Mouse (Mus musculus) urinary bladder, postnatal 4 days (tissue): ENCODE results near the gene Atf3.

ENCODE experiments used
- DNase-seq, 2 experiments: peaks; one replicate each; pipeline ENCODE4 v3.0.0; 2021 to 2022; ENCODE audit warnings: low spot score in 2 of 2

The Atf3 gene

GRCm38 (mm10) chr1:191192751-191193150 is 25.1 kb downstream of the Atf3 start:
- no peak for DNase-seq

- DNase-seq: no peak
Measured at GRCm38 (mm10) chr1:191192213-191192612, 25.6 kb downstream of the Atf3 start.

DNA sequence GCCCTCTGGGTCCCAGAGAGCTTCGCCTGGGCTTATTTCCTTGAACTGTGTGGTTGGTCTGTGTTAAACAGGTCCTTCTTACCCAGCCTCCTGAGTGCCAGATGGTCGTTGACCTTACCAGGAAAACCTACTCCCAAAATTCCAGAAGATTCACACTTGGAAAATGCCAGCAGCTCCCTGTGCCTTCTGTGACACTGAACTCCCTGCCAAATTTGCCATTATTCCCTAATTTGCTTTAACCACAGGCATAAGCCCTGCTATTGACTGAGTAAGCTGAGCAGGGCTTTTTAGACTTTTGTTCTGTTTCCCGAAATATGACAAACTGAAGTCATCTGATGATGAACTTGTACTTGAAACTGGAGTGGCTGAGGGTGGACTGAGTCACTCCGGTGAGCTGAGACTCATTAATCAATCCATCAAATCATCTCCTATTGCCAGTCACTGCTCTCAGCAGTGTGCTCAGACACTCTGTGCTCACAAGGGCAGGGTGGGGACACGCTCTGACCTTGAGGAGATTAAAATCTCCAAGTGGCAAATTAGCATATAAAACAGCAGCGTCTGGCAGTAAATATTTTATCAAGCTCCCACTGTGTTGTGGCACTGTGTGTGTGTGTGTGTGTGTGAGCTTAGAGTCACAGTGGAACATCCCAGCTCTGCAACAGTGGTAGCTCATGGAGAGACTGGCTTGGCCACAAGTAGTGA is 28.0 kb downstream of the Atf3 start:
- DNase-seq: no peak

DNA sequence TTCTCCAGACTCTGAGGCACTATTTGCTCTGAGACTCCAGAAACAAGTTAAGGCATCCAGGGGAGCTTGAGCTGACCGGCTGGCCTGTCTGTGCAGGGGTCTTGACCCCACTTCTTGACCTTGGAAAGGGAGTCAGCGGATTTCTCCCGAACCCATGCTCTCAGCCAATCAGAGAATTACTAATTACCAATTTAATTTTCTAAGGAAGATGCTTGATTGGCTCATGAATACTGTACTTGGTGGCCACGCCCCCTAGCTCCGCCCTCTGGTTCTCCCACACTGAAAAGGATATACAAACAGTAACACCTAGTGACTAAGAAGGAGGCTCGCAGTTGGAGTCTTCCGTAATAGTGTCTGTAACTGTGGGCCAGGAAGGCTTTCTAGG is 31.5 kb downstream of the Atf3 start:
- DNase-seq: peak in 1 of 2 experiments; percentile 38

- peak in 1 of 2 experiments; percentile 32 for DNase-seq
Measured at GRCm38 (mm10) chr1:191185761-191186385, 32.0 kb downstream of the Atf3 start.

GRCm38 (mm10) chr1:191184841-191185251 is 33.0 kb downstream of the Atf3 start:
- DNase-seq: peak; percentile 56 to 65

DNA sequence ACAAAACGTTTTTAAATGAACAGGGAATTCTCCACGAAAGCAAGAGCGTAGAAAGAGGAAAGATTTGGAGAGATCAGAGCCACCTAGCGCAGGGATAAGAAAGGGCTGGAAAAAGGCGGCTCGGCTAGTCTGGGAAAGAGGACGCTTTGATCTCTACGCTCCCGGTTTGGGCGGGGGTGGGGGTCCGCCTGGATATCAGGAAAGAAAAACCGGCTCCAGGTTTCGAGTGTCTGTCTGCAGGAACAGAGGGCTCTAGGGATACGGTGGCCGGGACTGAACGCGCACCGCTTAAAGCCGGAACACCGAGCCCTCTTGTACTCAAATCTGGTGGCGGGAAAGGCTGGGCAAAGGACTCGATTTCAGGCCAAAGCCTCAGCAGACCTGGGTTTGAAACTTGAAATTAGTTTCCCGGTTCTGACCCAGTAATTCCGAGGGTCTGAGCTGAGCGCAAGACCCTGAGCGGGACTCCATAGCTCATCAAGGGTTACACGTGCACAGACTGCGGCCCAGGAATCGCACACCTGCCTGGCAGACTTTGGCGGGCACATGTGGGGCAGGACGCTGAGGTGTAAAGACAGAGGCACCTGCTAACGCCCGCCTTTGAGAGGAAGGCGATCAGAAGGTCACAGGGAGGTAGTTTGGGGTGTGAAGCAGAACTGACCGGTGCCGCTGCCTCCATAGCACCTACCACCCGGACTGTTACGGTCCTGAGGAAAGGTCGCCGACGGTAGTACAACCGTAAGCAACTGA is 33.6 kb downstream of the Atf3 start:
- DNase-seq: no peak

GRCm38 (mm10) chr1:191183163-191184065 is 34.4 kb downstream of the Atf3 start:
- DNase-seq: peak; percentile 96 to 97

DNA sequence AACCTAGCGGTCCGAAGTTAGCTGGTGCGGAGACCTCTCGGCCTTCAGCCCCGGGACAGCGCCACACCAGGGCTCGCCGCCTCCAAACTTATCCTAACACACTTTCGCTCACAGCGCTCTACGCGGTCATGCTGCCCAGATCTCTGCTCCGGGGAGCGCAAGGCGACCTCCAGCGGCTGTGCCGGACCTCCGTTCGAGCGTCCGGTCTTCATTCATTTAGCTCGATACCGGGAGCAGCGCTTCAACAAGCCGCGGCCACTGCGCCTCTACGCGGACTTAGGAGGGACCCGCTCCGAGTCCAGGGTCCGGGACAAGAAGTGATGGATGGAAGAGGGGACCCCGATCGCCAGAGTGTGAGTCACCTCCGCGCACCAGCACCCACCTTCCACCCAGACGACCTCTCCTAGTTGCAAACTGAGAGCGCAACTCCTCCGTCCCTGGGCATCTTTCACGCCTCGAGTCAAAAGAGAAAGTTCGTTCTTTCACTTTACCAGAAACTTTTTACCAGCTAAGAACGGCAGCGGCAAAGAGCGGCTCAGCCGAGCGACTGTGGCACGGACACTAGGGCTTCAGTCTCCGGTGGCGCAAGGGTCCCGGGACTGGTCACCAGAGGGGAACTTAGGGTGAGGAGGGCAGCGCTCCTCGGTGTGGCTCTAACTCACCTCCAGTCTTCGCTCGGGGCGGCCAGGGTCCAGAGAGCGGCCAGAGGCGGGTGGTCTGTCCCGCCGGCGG is 35.2 kb downstream of the Atf3 start:
- DNase-seq: peak; percentile 49 to 68

GRCm38 (mm10) chr1:191181469-191182259 is 36.2 kb downstream of the Atf3 start:
- DNase-seq: no peak

DNA sequence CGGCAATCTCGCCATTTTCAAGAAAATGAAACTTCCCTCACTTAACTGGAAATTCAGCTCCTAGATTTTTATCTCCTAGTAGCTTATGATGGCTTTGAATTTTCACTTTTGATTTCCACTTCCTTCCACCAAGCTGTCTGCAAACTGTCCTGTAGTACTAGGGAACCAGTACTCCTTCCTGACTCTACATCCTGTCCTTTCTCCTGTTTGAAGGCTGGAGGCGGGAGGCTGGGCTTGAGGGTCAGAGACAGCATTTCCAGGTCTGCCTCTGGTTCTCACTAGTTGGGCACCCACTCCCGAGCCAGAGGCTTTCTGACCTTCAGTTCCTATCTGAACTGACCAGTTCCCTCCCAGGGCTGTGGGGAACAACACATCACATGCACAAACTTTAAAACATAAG is 37.4 kb downstream of the Atf3 start:
- DNase-seq: no peak

DNA sequence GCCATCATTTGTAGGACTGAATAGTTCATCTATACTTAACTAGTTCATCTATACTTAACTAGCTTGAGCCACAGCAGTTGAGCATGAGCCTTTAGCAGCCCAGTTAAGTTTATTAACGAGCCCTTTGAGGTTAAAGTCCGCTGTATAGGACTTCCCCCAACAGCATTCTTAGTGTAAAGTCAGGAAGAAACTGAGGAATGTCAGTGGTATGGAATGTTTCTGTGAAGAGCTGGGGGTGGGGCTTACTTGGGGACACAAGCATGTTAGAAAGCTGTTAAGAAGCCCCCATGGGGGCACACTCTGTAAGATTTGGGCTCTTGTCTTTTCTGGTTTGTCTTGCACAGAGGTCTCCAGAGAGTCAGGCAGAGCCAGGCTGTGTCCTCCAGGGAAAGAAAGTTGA is 38.0 kb downstream of the Atf3 start:
- no peak for DNase-seq

DNA sequence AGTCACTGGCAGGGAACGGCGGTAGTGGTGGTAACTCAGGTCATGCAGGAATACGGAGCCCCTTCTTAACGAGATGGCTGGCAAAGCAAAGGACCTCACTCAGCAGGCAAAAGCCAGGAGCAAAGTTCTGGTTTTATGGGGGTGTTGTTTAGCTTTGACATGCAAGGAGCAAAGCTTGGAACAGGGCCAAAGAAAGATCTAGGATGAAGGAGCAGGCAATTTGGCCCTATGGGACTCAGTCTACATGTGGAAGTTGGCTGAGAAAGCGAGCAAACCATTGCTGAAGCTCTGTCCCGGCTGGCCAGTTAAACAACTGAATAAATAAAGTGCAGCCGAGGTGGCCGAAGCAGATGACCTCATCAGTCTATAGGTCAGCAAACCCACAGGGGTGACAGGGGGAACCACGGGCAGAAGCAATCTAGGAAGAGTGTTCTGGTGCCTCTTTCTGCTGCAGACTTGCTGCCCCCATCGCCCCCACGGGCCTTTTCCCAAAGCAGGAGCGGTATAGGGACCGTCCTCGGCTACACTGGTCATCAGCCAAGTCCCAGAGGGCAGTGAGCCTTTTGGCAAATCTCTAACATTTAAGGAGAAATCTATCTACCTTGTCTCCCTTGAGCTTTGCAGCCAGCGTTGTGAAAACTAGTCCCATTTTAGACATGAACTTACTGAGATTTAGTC is 39.2 kb downstream of the Atf3 start:
- no peak for DNase-seq

GRCm38 (mm10) chr1:191176887-191177286 is 41.0 kb downstream of the Atf3 start:
- no peak for DNase-seq

DNA sequence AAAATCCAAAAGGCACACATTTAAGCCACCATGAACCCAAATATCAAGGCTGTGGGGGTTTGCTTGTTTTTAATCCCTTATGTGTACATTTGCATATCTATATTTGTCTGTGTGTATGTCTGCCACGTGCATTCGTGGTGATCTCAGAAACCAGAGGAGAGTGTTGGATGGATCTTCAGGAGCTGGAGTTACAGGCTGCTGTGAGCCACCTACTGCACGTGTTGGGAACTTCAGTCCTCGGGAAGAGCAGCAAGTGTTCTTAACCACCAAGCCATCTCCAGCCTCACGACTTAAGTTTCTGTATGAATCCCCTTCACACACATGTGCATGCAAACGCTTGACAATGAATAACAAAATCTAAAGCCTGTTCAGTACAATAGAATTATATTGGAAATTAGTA is 45.4 kb downstream of the Atf3 start:
- no peak for DNase-seq

- no peak for DNase-seq
Measured at GRCm38 (mm10) chr1:191170444-191170843, 47.4 kb downstream of the Atf3 start.

- DNase-seq: no peak
Measured at GRCm38 (mm10) chr1:191166189-191166588, 51.6 kb downstream of the Atf3 start.

DNA sequence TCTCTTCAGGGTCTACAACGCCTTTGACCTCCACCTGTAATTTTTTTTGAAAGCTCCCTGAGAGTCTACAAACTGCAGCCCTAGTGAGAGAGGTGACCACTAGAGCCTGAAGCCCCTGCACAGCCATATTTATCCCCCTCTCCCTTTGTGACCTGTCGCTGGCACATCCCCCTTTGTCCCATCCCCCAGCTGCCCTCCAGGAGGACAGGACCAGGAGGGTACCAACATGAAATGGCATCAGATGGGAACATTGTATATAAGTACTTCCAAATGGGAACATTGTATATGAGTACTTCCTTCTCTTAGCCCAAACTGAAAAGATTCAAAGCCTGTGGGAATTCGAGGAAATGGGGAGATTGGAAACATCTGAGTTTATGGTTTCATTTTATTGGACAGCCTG is 53.1 kb downstream of the Atf3 start, which contains the start of gene Fam71a:
TSS of gene Fam71a (minus strand) at position 101 of the 400 bp plus-strand sequence.
- DNase-seq: no peak

- no peak for DNase-seq
Measured at GRCm38 (mm10) chr1:191154314-191154713, 63.5 kb downstream of the Atf3 start.

DNA sequence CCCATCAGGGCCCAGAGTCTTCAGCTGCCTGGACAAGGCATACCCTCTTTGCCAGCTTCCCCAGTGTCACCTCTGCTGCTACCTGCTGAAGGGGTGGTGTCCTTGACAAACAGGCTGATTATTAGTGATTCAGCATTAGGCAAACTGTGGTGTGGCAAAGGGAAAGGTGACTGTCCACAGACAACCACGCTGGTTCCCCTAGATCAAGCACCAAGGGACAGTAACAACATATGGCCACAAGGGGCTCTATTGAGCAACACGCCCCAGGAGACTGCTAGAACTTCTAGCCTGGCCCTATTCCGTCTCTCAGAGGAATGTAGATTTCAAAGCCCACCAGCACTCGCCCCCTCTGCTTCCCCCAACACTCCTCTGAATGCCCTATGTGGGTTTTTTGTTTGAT is 64.8 kb downstream of the Atf3 start:
- no peak for DNase-seq
